Mouse (Mus musculus) macrophage (primary cell): ENCODE results near the gene A730049H05Rik. TPM values are rescaled to one million over a fixed set of nuclear protein-coding genes. Genes with fewer than 3 reads are reported as not detected.

Source experiments
- H3K27ac ChIP-seq: fragments of 350-480 bp; formaldehyde crosslinking; 2 replicates; pipeline ENCODE4 v1.9.0; 2021
- H3K36me3 ChIP-seq: fragments of 350-480 bp; formaldehyde crosslinking; 2 replicates; pipeline ENCODE4 v1.9.0; 2021; ENCODE audit errors: inconsistent target
- H3K4me3 ChIP-seq: fragments of 350-480 bp; formaldehyde crosslinking; 2 replicates; pipeline ENCODE4 v1.9.0; 2021; ENCODE audit errors: inconsistent target
- H3K79me2 ChIP-seq: fragments of 350-480 bp; formaldehyde crosslinking; 2 replicates; pipeline ENCODE4 v1.9.0; 2021; ENCODE audit errors: inconsistent target
- WGBS: methylation state at CpG from one replicate; pipeline ENCODE4 v1.1.7; 2026; ENCODE audit warnings: inconsistent platforms; ENCODE audit not compliant: missing documents; 5-methylcytosine and 5-hydroxymethylcytosine counted together
- polyA plus RNA-seq: library from polyadenylated mRNA; stranded (reverse); fragments of 250-400 nt; gene quantifications from 3 replicates; pipeline ENCODE4 v1.2.4, GENCODE M21; 2018; ENCODE audit warnings: inconsistent platforms

The A730049H05Rik gene
- polyA plus RNA-seq, 1 experiment from 2014 or later, result not detected

GRCm38 (mm10) chr6:92811566-92811965 lies 4.7 kb upstream of the A730049H05Rik start:
- Histone ChIP-seq H3K79me2 (no peaks in the 10 kb centered on the region), H3K4me3 (no peak overlapping the region), H3K36me3 (no peaks in the 10 kb centered on the region), H3K27ac (no peak overlapping the region)

GRCm38 (mm10) chr6:92812702-92813370 lies 3.4 kb upstream of the A730049H05Rik start:
- H3K79me2 ChIP-seq, result no peaks in the 10 kb centered on the region
- no peak overlapping the region for H3K27ac ChIP-seq
- no peaks in the 10 kb centered on the region for H3K36me3 ChIP-seq
- H3K4me3 ChIP-seq, result no peak overlapping the region
- WGBS, result 83% methylated on average over 2 of the region's 2 CpGs

GRCm38 (mm10) chr6:92817661-92818060 lies 1.4 kb downstream of the A730049H05Rik start:
- Histone ChIP-seq H3K4me3 (no peak overlapping the region), H3K27ac (no peak overlapping the region), H3K79me2 (no peaks in the 10 kb centered on the region), H3K36me3 (no peaks in the 10 kb centered on the region)
- 71% methylated on average over 8 of the region's 8 CpGs for WGBS

GRCm38 (mm10) chr6:92821606-92822005 lies 5.3 kb downstream of the A730049H05Rik start:
- WGBS, result 68% methylated on average over 5 of the region's 5 CpGs

GRCm38 (mm10) chr6:92822006-92822405 lies 5.7 kb downstream of the A730049H05Rik start:
- no peak overlapping the region for H3K4me3 ChIP-seq
- H3K36me3 ChIP-seq, result no peaks in the 10 kb centered on the region
- no peak overlapping the region for H3K27ac ChIP-seq
- 85% methylated on average over 6 of the region's 6 CpGs for WGBS
- no peaks in the 10 kb centered on the region for H3K79me2 ChIP-seq

More at GRCm38 (mm10) chr6:92821606-92822005, 5.3 kb downstream of the A730049H05Rik start:
- H3K79me2 ChIP-seq, result no peaks in the 10 kb centered on the region
- no peak overlapping the region for H3K4me3 ChIP-seq
- no peaks in the 10 kb centered on the region for H3K36me3 ChIP-seq
- no peak overlapping the region for H3K27ac ChIP-seq

- Histone ChIP-seq H3K36me3 (no peaks in the 10 kb centered on the region), H3K27ac (no peak overlapping the region), H3K79me2 (no peaks in the 10 kb centered on the region), H3K4me3 (no peak overlapping the region)
- WGBS, result 86% methylated on average over 7 of the region's 7 CpGs
Observed at GRCm38 (mm10) chr6:92823991-92824390, 7.7 kb downstream of the A730049H05Rik start.

GRCm38 (mm10) chr6:92826561-92826960 lies 10.3 kb downstream of the A730049H05Rik start:
- no peaks in the 10 kb centered on the region for H3K79me2 ChIP-seq
- no peak overlapping the region for H3K4me3 ChIP-seq
- no peaks in the 10 kb centered on the region for H3K36me3 ChIP-seq
- H3K27ac ChIP-seq, result no peak overlapping the region
- WGBS, result 83% methylated on average over 5 of the region's 5 CpGs

GRCm38 (mm10) chr6:92827360-92827759 lies 11.1 kb downstream of the A730049H05Rik start:
- Histone ChIP-seq H3K27ac (no peak overlapping the region), H3K36me3 (no peaks in the 10 kb centered on the region), H3K79me2 (no peaks in the 10 kb centered on the region), H3K4me3 (no peak overlapping the region)
- WGBS, result 73% methylated on average over 5 of the region's 5 CpGs

- H3K4me3 ChIP-seq, result no peak overlapping the region
- H3K36me3 ChIP-seq, result no peaks in the 10 kb centered on the region
- WGBS, result 94% methylated on average over 2 of the region's 2 CpGs
- H3K27ac ChIP-seq, result no peak overlapping the region
- H3K79me2 ChIP-seq, result no peaks in the 10 kb centered on the region
Observed at GRCm38 (mm10) chr6:92829148-92829547, 12.9 kb downstream of the A730049H05Rik start.

GRCm38 (mm10) chr6:92831106-92831505 lies 14.8 kb downstream of the A730049H05Rik start:
- no peak overlapping the region for H3K27ac ChIP-seq
- 85% methylated on average over 2 of the region's 2 CpGs for WGBS
- H3K4me3 ChIP-seq, result no peak overlapping the region
- no peaks in the 10 kb centered on the region for H3K79me2 ChIP-seq
- no peaks in the 10 kb centered on the region for H3K36me3 ChIP-seq

GRCm38 (mm10) chr6:92842000-92842399 lies 25.7 kb downstream of the A730049H05Rik start:
- 89% methylated on average over 2 of the region's 2 CpGs for WGBS

GRCm38 (mm10) chr6:92843474-92843873 lies 27.2 kb downstream of the A730049H05Rik start:
- no peaks in the 10 kb centered on the region for H3K36me3 ChIP-seq
- H3K4me3 ChIP-seq, result no peak overlapping the region
- no peaks in the 10 kb centered on the region for H3K79me2 ChIP-seq
- H3K27ac ChIP-seq, result no peak overlapping the region
- WGBS, result 100% methylated on average over 2 of the region's 2 CpGs

More at GRCm38 (mm10) chr6:92842000-92842399, 25.7 kb downstream of the A730049H05Rik start:
- no peak overlapping the region for H3K4me3 ChIP-seq
- no peak overlapping the region for H3K27ac ChIP-seq
- H3K79me2 ChIP-seq, result no peaks in the 10 kb centered on the region
- no peaks in the 10 kb centered on the region for H3K36me3 ChIP-seq

- H3K79me2 ChIP-seq, result no peaks in the 10 kb centered on the region
- no peak overlapping the region for H3K27ac ChIP-seq
- H3K4me3 ChIP-seq, result no peak overlapping the region
- WGBS, result 95% methylated on average over 8 of the region's 8 CpGs
- no peaks in the 10 kb centered on the region for H3K36me3 ChIP-seq
Observed at GRCm38 (mm10) chr6:92845898-92846297, 29.6 kb downstream of the A730049H05Rik start.

GRCm38 (mm10) chr6:92846614-92847013 lies 30.3 kb downstream of the A730049H05Rik start:
- H3K4me3 ChIP-seq, result no peak overlapping the region
- WGBS, result 81% methylated on average over 4 of the region's 4 CpGs
- no peak overlapping the region for H3K27ac ChIP-seq
- H3K79me2 ChIP-seq, result no peaks in the 10 kb centered on the region
- no peaks in the 10 kb centered on the region for H3K36me3 ChIP-seq

- WGBS, result 96% methylated on average over 9 of the region's 9 CpGs
- H3K79me2 ChIP-seq, result no peaks in the 10 kb centered on the region
- H3K27ac ChIP-seq, result no peak overlapping the region
- no peaks in the 10 kb centered on the region for H3K36me3 ChIP-seq
- no peak overlapping the region for H3K4me3 ChIP-seq
Observed at GRCm38 (mm10) chr6:92849208-92849607, 32.9 kb downstream of the A730049H05Rik start.

- 90% methylated on average over 5 of the region's 5 CpGs for WGBS
- H3K79me2 ChIP-seq, result no peaks in the 10 kb centered on the region
- H3K27ac ChIP-seq, result no peak overlapping the region
- H3K4me3 ChIP-seq, result no peak overlapping the region
- H3K36me3 ChIP-seq, result no peaks in the 10 kb centered on the region
Observed at GRCm38 (mm10) chr6:92850250-92850649, 34.0 kb downstream of the A730049H05Rik start.
